Mouse (Mus musculus) heart, adult 2 months (tissue): ENCODE data around the gene Zfp638.

Source experiments
- CTCF ChIP-seq: fragments of 200-600 bp; IDR thresholded peaks from 2 replicates; pipeline ENCODE4 v1.8.1; 2022; ENCODE audit warnings: antibody characterized with exemption, mild to moderate bottlenecking, moderate library complexity
- EP300 ChIP-seq: fragments of 200-500 bp; IDR thresholded peaks from 2 replicates; pipeline ENCODE4 v1.6.1; 2011; ENCODE audit warnings: low read depth, low read length, control low read depth; ENCODE audit not compliant: insufficient read depth

- TF ChIP-seq CTCF (no peak), EP300 (no peak)
Measured at GRCm38 (mm10) chr6:84002716-84003115, 135.8 kb downstream of the Zfp638 start.
